Mouse (Mus musculus): ENCODE data around the gene Ccl25.
"Not testable (repeated sequence)": the region's sequence is repeated elsewhere in the genome, so short reads cannot be mapped to it uniquely, and the experiment has no call there.

Gene Ccl25

DNA sequence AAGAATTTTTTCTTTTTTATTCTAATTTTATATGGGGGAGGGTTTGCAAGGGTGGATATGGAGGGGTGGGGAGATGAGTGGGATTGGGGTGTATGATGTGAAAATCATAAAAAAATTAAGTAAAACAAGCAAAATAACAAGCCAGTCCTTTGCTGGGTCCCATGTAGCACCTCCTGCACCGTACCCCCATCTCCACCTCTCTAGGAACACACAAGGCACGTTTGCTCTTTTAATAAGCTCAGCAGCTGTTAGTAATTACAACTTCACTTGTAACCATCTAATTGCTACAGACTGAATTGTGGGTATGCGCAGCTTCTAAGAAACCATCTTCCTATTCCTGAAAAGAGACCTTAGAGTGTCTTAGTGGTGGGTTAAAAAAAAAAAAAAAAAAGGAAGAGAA, 15.2 kb downstream of the Ccl25 start:
- no peak for DNase-seq (ENCODE audit: low spot score)

GRCm38 (mm10) chr8:4347661-4348060, 22.7 kb downstream of the Ccl25 start:
- no peak for DNase-seq (ENCODE audit: low spot score)

- DNase-seq (ENCODE audit: low spot score), result no peak
These were observed 23.3 kb downstream of the Ccl25 start for GRCm38 (mm10) chr8:4348275-4348674.

DNA sequence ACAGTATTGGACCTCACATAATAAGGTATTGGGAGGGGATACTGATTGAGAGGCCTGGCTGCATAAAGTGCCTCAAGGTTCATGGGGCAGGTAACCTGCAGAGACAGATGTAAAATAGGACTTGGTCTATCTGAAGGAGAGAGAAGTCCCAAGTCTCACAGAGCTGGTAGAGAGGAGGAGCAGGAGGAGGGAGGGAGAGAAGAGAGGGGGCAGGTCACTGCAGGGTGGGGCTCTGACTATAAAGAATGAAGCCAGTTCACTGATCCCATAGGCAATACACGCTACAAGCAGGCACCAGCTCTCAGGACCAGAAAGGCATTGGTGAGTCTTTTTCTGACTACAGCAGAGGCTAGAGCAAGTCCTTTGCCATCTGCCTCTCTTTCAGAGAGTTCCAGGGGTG, 24.3 kb downstream of the Ccl25 start:
- DNase-seq (ENCODE audit: low spot score), result no peak

DNA sequence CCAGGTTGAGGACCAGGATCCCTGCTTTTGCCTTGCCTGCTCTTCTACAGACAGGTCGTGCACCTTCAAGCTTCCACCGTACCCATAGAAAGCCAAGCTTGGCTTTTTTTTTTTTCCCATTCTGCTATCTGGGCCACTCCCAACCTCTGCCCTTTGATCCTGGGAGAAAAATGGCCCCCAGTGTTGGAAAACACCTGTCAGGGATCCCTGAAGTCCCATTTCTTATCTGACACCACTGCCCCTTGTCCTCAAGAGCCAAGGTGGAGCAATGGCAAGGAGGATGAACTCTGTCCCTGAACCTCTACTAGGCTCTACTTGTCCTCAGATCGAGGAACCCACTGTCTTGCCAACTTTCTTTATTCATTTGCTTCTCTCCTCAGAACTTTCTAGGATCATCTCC, 25.6 kb downstream of the Ccl25 start:
- peak; percentile 22 for DNase-seq (ENCODE audit: low spot score)

DNA sequence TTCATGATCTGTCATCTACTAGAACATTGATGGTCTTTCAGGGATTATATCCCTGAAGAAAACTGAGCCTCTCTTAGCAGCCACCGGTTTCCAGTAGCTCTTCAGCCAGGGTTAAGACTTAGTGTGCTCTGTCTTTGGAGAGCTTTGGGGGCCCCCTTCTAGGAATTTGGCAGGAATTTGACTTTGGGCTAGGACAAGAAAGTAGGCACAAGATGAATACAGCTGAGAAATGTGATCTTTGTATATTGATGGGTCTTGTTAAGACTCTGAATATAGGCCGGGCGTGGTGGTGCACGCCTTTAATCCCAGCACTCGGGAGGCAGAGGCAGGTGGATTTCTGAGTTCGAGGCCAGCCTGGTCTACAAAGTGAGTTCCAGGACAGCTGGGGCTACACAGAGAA, 27.6 kb downstream of the Ccl25 start:
- not testable (repeated sequence) for DNase-seq (ENCODE audit: low spot score)

DNA sequence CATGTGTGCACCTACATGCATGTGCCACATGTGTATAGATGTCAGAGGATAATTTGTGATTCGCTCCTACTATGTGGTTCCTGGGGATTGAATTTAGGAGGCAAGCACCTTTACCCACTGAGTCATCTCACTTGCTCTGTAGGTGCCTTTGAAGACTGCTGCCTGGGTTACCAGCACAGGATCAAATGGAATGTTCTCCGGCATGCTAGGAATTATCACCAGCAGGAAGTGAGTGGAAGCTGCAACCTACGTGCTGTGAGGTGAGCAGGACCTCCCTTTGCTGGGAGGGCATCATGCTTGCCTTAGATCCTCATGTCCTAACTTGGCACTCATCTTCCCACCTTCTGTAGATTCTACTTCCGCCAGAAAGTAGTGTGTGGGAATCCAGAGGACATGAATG, 28.7 kb downstream of the Ccl25 start:
- DNase-seq (ENCODE audit: low spot score), result no peak

DNA sequence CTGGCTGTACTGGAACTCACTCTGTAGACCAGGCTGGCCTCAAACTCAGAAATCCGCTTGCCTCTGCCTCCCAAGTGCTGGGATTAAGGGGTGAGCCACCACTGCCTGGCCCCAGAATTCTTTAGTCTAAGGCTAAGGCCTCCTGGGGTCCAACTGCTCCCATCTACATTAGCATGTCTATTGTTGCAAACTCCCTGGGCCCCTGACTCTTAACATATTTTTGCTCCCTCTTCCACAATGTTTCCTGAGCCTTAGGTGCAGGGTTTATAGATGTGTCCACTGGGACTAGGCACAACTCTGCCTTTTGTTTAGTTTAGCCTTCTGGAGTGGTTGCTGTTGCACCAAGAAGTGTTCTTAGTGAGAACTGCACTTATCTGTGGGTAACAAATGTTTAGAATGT, 29.5 kb downstream of the Ccl25 start:
- no peak for DNase-seq (ENCODE audit: low spot score)

DNA sequence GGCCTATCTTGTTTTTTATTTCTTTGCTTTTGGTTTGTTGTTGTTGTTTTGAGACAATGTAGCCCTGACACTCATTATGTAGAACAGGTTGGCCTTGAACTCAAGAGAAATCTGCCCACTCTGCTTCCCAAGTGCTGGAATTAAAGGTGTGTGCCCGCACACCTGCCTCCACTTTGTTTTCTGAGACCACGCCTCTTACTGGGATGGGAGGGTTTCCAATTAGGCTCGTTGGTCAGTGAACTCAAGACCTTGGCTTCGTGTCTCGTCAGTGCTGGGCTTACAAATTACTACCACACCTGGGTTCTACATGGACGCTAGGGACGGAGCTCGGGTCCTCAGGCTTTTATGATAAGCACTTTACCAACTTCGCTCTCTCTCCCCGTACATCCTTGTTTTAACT, 30.4 kb downstream of the Ccl25 start:
- no peak for DNase-seq (ENCODE audit: low spot score)

DNA sequence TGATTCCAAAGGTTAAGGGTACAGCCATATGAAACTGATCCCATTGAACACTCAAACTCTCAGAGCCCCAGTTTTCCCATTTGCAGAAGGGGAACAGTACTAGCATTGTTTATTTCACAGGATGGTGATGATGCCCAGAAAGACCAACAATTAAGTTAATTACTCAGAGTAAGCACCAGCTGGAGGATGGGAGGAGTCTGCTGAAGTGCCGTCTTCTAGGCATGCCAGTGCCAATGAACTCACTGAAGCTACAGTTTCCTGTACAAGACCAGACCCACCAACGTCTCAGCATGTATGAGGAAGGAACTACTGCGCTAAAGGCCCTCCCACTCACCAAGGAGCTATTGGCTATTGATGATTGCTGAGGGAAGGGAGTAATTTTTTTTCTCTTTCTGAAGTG, 34.4 kb downstream of the Ccl25 start:
- DNase-seq (ENCODE audit: low spot score), result no peak

- DNase-seq (ENCODE audit: low spot score), result no peak
These were observed 35.9 kb downstream of the Ccl25 start for GRCm38 (mm10) chr8:4360922-4361321.

DNA sequence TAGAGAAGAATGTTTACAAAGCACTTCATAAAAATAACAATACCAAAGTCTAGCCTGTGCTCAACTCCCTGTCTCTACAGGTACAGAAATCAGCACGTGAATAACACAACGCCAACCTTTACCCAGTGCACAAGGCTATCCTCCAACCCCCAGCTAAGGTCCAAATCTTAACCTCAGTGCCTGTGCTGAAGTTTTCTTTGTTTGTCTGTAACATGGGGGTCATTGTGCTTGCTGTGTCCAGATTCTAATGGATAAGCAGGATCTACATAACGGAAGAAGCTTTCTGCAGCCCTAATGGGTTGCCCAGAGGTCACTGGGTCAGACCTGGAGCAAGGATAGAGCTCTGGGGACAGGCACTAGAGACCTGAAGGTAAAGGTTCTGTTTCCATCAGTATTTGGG, 41.2 kb downstream of the Ccl25 start:
- no peak for DNase-seq (ENCODE audit: low spot score)

DNA sequence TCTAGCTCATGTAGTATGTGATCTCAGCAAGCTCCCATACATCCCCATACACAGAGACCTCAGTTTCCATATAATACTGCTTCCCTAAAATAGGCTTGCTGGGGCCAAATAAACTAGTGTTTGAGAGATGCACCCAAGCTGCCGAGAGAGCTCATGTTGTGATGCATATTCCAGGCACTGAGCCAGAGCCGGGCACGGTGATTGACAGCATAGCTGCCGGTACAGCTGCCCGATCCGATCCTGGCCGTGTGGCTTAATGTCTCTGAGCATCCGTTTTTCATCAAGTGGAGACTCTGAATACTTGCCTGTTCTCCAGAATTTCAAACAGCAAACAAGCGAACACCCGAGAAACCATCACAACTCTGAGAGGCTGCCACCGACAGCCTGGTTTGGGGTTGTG, 42.8 kb downstream of the Ccl25 start:
- no peak for DNase-seq (ENCODE audit: low spot score)

DNA sequence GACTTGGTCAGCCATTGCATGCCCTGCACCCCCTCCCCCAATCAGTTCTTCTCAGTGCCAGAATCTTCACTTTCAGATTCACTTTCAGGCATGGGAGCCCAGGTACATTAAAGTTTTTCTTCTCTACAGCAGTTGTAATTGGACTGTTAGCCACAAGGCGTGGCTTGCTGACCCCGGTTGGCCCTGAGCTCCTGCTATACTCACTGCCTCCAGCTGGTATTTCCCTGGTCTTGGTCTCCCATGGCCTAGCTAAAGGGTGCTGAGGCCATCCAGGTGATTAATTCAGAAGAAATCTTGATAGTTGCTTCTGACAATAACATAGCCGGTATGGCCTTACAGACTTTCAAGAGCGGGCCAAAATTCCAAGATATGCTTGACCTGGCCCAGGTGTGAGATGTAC, 43.5 kb downstream of the Ccl25 start:
- no peak for DNase-seq (ENCODE audit: low spot score)

DNA sequence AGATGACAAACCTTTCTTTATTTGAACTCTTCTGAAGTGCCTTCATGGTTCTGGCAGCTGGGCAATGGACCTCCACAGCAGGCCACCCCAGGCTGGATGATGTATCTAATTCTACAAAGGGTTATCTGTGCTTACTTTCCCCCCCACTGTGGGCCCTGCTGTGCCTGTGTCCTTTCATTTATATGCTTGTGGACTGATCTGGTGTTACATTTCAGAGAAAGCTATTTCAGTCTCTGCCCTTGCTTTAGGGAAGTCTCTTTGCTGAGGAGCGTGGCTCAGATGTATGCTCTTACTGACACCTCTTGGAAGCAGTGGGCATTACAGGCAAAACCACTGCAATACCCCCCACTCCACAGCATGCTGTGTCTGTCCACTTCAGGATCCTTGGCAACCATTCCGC, 45.1 kb downstream of the Ccl25 start:
- DNase-seq (ENCODE audit: low spot score), result peak; percentile 8

DNA sequence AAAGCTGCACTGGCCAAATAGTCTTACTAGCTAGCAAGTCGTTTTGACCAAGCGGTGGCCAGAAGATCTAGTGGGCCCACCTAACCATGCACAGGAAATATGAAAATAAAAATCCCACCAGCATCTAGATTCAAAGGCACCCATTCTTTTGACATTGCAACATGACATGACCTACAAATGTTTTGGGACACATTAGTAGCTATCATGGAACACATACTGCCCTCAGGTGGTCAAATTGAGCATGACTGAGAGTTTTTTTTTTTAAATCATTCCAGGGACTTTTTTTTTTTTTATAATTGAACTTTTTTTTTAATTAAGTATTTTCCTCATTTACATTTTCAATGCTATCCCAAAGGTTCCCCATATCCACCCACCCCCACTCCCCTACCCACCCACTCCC, 47.6 kb downstream of the Ccl25 start:
- DNase-seq (ENCODE audit: low spot score), result no peak

GRCm38 (mm10) chr8:4401442-4401841, 76.4 kb downstream of the Ccl25 start:
- DNase-seq (ENCODE audit: low spot score), result no peak

DNA sequence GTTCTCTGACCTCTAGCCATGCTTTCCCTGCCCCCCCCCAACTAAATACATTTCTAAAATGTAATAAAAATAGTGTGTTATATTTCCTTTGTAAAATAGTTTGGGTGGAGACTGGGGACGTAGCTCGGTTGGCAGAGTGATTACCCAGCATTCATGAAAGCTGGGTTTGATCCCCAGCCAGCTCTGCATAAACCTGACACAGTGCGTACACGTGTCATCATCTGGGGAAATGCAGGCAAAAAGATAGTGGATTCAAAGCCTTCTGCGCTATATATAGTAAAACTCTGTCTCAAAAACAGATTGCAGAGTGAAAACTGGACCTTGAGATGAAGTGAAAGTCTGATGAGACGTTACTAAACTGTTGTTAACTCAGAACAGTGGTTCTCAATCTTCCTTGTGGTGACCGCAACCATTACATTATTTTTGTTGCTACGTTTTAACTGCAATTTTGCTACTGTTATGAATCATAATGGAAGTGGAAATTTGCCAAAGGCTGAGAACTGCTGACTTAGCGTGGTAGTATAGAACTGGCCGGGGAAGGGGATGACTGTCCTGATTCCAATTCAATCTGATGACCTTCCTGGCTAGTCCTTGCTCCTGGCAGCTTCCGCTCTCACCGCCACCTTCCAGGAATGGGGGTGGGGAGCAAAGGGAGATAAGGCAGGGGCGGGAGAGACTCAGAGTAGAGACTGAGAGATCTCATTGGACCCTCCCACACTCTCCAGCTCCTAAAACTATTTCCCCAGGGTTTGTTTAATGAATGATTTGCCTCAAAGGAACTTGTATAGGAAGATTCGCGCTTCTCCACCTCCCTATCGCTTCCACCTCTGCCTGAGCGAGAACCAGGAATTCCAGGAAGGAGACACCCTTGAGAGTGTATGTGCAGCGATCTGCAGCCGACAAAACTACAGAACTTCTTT, 79.2 kb downstream of the Ccl25 start:
- DNase-seq (ENCODE audit: low spot score), result peak; percentile 80

DNA sequence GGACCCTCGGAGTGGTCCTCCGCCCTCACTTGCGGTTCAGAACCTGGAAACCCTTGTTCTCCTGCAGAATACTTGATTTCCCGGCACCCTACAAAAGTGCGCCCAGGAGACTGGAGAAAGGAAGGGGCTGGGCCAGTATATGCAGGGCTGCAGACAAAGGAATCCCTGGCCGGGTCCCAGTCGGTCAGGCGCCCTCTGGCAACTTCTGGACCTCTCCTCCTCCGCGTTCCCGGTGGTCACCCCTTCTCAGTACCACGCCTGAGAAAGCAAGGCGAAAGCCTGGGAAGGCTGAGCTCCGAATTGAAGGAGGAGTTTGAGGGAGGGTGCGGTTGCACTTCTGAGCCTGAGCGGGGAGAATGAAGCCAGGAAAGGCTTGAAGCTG, 79.9 kb downstream of the Ccl25 start:
- peak; percentile 59 for DNase-seq (ENCODE audit: low spot score)

DNA sequence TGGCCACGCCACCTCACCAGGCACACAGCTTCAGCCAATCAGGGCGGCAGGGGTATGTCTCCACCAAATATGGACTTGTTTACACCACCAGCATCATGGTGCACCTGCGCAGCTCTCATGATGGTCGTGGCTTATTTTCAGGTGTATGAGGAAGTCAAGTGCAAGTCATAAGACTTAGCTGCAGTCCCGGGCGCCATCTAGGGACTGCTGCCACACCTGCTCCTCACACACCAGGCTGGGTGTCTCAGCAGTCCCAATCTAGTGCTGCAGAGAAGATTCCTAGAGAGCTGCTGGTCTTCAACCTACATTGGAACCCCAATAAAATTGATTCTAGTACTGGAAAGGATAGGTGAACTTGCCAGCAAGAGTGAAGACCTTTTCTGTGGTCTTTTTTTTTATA, 83.4 kb downstream of the Ccl25 start:
- not testable (repeated sequence) for DNase-seq (ENCODE audit: low spot score)

Measured in yolk sac, embryonic 10.5 days (tissue).